8 mouse cellular contexts compared by ENCODE assay signal in the genomic region with DNA sequence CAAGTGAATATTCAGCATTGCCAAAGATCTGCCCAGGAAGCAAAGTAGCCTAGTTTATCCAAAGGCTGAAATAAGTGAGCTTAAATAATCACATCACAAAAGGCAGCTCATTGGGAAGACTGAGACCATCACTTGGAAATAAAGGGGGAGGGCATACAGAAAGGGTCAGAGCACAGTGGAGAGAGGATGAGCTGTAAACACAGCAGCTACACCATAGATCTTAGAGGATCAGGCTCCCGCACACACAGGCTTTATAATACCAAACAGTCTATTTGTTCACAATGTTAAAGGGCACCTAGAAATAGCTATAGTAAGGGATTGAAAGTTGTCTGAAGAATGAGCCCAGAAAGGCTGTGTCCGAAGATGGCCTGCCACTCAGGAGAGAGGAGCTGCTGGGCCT. TPM values are rescaled to one million over a fixed set of nuclear protein-coding genes. Genes with fewer than 3 reads are reported as not detected.
DNase-seq lines count a peak whose midpoint lies in the region; ATAC-seq and TF ChIP-seq lines count a peak whose summit lies in the region.

No protein-coding gene starts in this region.

- 14% methylated on average over 2 of the region's 2 CpGs for WGBS in kidney, embryonic 14.5 days
- 2% methylated on average over 2 of the region's 2 CpGs for WGBS in hindbrain, embryonic 13.5 days
- WGBS in midbrain, embryonic 13.5 days: 10% methylated on average over 2 of the region's 2 CpGs

- H3K9me3 ChIP-seq in kidney, embryonic 14.5 days (ENCODE audit: control insufficient read depth, low read length): no peaks in the 10 kb centered on the region
- no peaks in the 10 kb centered on the region for H3K9me3 ChIP-seq in hindbrain, embryonic 13.5 days
- H3K9me3 ChIP-seq in midbrain, embryonic 13.5 days: no peaks in the 10 kb centered on the region

- peak overlapping the region; percentile 64 for H3K4me2 ChIP-seq in kidney, embryonic 14.5 days (replicated peaks; ENCODE audit: low read depth, low read length)
- H3K4me2 ChIP-seq in hindbrain, embryonic 13.5 days: peak overlapping the region; percentile 68
- peak overlapping the region; percentile 70 for H3K4me2 ChIP-seq in midbrain, embryonic 13.5 days (replicated peaks)

- no peaks in the 10 kb centered on the region for H3K27me3 ChIP-seq in kidney, embryonic 14.5 days (ENCODE audit: control insufficient read depth, insufficient read depth, low read length)
- no peaks in the 10 kb centered on the region for H3K27me3 ChIP-seq in hindbrain, embryonic 13.5 days
- no peaks in the 10 kb centered on the region for H3K27me3 ChIP-seq in midbrain, embryonic 13.5 days

- 0 out of 2 replicates have a peak, but pooled peaks cover 3% of the 10 kb centered on the region for H3K4me1 ChIP-seq in kidney, embryonic 14.5 days (ENCODE audit: control insufficient read depth, insufficient read depth, low read length)
- H3K4me1 ChIP-seq in bone marrow macrophage, adult 2 months (ENCODE audit: control insufficient read depth, insufficient read depth, low read length): peaks cover 2% of the 10 kb centered on the region
- H3K4me1 ChIP-seq in hindbrain, embryonic 13.5 days (replicated peaks): peaks cover 10% of the 10 kb centered on the region
- H3K4me1 ChIP-seq in midbrain, embryonic 13.5 days (replicated peaks): peaks cover 12% of the 10 kb centered on the region

- H3K4me3 ChIP-seq in kidney, embryonic 14.5 days (ENCODE audit: low read length): peak overlapping the region; percentile 44
- peak overlapping the region; percentile 57 for H3K4me3 ChIP-seq in bone marrow macrophage, adult 2 months (ENCODE audit: insufficient read depth, low read length)
- peak overlapping the region; percentile 44 for H3K4me3 ChIP-seq in hindbrain, embryonic 13.5 days
- peak overlapping the region; percentile 42 for H3K4me3 ChIP-seq in midbrain, embryonic 13.5 days (replicated peaks)

- no peak for TF ChIP-seq CTCF in bone marrow macrophage, adult 2 months (IDR thresholded peaks at IDR 0.05; ENCODE audit: low read depth, low read length)

- no peak for TF ChIP-seq POLR2A in bone marrow macrophage, adult 2 months (IDR thresholded peaks at IDR 0.05; ENCODE audit: borderline replicate concordance, low read depth, low read length)

- no peak for DNase-seq in kidney, adult 9 months
- DNase-seq in left cerebral cortex, adult 18-20 months (ENCODE audit: low spot score in 2 of 2): no peak
- no peak for DNase-seq in Muller cell, postnatal 12 days (ENCODE audit: inconsistent ontology term)

- peak overlapping the region; percentile 72 for H3K9ac ChIP-seq in kidney, embryonic 14.5 days (ENCODE audit: low read depth, low read length)
- peak overlapping the region; percentile 78 for H3K9ac ChIP-seq in hindbrain, embryonic 13.5 days
- H3K9ac ChIP-seq in midbrain, embryonic 13.5 days (replicated peaks): peak overlapping the region; percentile 73

- H3K36me3 ChIP-seq in kidney, embryonic 14.5 days (ENCODE audit: control insufficient read depth, insufficient read depth, low read length): peaks cover 7% of the 10 kb centered on the region; the same call in 1 of the 2 replicates
- H3K36me3 ChIP-seq in hindbrain, embryonic 13.5 days: peaks cover 10% of the 10 kb centered on the region
- H3K36me3 ChIP-seq in midbrain, embryonic 13.5 days: peaks cover 6% of the 10 kb centered on the region

- no peak overlapping the region for H3K27ac ChIP-seq in kidney, embryonic 14.5 days (ENCODE audit: low read depth, low read length)
- no peak overlapping the region for H3K27ac ChIP-seq in bone marrow macrophage, adult 2 months (ENCODE audit: insufficient read depth, low read depth, low read length)
- no peak overlapping the region for H3K27ac ChIP-seq in hindbrain, embryonic 13.5 days
- H3K27ac ChIP-seq in midbrain, embryonic 13.5 days: 0 out of 2 replicates have a peak overlapping the region, but pooled peaks have one; percentile 1

- ATAC-seq in kidney, embryonic 14.5 days (ENCODE audit: low FRiP score, low TSS enrichment): peak; percentile 62; the same call in 1 of the 2 replicates
- no peak for ATAC-seq in hindbrain, embryonic 13.5 days (ENCODE audit: low FRiP score)
- ATAC-seq in midbrain, embryonic 13.5 days: no peak
- no peak for ATAC-seq in erythroid progenitor cell, adult 5-6 weeks (replicated peaks; ENCODE audit: low FRiP score, poor library complexity, severe bottlenecking)

RNA-seq across cellular contexts. Expression of a gene that starts 21.8 kb away (rescaled TPM):
- polyA plus RNA-seq in kidney, embryonic 14.5 days (2014; fragmentation: Nextera tagmentation; extraction: Ambion mirVana): 0.23 and 0.24 TPM in 2 replicates
- polyA plus RNA-seq in bone marrow macrophage, adult 2 months (2012; ENCODE audit: insufficient read depth, insufficient read length, missing spikeins): not detected in 2 replicates
- 0.51 and 0.63 TPM in 2 replicates for polyA plus RNA-seq in hindbrain, embryonic 13.5 days (2015; fragmentation: Nextera tagmentation; extraction: Ambion mirVana)
- 0.37 and 0.40 TPM in 2 replicates for polyA plus RNA-seq in midbrain, embryonic 13.5 days (2015; fragmentation: Nextera tagmentation; extraction: Ambion mirVana)
- total RNA-seq in left cerebral cortex, adult 18-20 months (2021): under 1 TPM; 0.49 to 0.58 TPM
- total RNA-seq in erythroid progenitor cell, adult 5-6 weeks (2015; ENCODE audit: low replicate concordance): not detected in 2 replicates
- total RNA-seq in erythroid progenitor cell, adult 5-6 weeks (2017; ENCODE audit: low replicate concordance): not detected in 2 replicates

RNA-seq across cellular contexts. Expression of a gene that starts 23.7 kb away (rescaled TPM):
- 5.9 and 10.4 TPM in 2 replicates for polyA plus RNA-seq in kidney, embryonic 14.5 days (2014; fragmentation: Nextera tagmentation; extraction: Ambion mirVana)
- polyA plus RNA-seq in bone marrow macrophage, adult 2 months (2012; ENCODE audit: insufficient read depth, insufficient read length, missing spikeins): not detected in 2 replicates
- polyA plus RNA-seq in hindbrain, embryonic 13.5 days (2015; fragmentation: Nextera tagmentation; extraction: Ambion mirVana): 0.71 and 0.75 TPM in 2 replicates
- polyA plus RNA-seq in midbrain, embryonic 13.5 days (2015; fragmentation: Nextera tagmentation; extraction: Ambion mirVana): 0.67 and 0.92 TPM in 2 replicates
- total RNA-seq in left cerebral cortex, adult 18-20 months (2021): 1 to 10 TPM; 2.1 to 2.2 TPM
- total RNA-seq in erythroid progenitor cell, adult 5-6 weeks (2015; ENCODE audit: low replicate concordance): 0.36 and 2.1 TPM in 2 replicates
- 0.39 and 0.83 TPM in 2 replicates for total RNA-seq in erythroid progenitor cell, adult 5-6 weeks (2017; ENCODE audit: low replicate concordance)

RNA-seq across cellular contexts. Expression of a gene that starts 46.8 kb away (rescaled TPM):
- polyA plus RNA-seq in kidney, embryonic 14.5 days (2014; fragmentation: Nextera tagmentation; extraction: Ambion mirVana): 20.2 and 44.3 TPM in 2 replicates
- polyA plus RNA-seq in bone marrow macrophage, adult 2 months (2012; ENCODE audit: insufficient read depth, insufficient read length, missing spikeins): 11.0 and 16.3 TPM in 2 replicates
- 60.4 and 60.7 TPM in 2 replicates for polyA plus RNA-seq in hindbrain, embryonic 13.5 days (2015; fragmentation: Nextera tagmentation; extraction: Ambion mirVana)
- 61.8 and 66.6 TPM in 2 replicates for polyA plus RNA-seq in midbrain, embryonic 13.5 days (2015; fragmentation: Nextera tagmentation; extraction: Ambion mirVana)
- 100 to 1,000 TPM in 1 of 2 experiments, 10 to 100 TPM in 1; 93.9 to 101 TPM for total RNA-seq in left cerebral cortex, adult 18-20 months (2021)
- 5.4 and 15.1 TPM in 2 replicates for total RNA-seq in erythroid progenitor cell, adult 5-6 weeks (2015; ENCODE audit: low replicate concordance)
- 13.1 and 15.1 TPM in 2 replicates for total RNA-seq in erythroid progenitor cell, adult 5-6 weeks (2017; ENCODE audit: low replicate concordance)
